Mouse (Mus musculus): ENCODE results near the gene Tomm70a. TPM values are rescaled to one million over a fixed set of nuclear protein-coding genes. Genes with fewer than 3 reads are reported as not detected.

Gene Tomm70a
- polyA plus RNA-seq, 1 experiment: 20.6 TPM

GRCm38 (mm10) chr16:57177664-57178063 is 56.2 kb downstream of the Tomm70a start:
- H3ac ChIP-seq (ENCODE audit: control insufficient read depth, insufficient read length): no peak overlapping the region
- H3K4me3 ChIP-seq: no peak overlapping the region
- TF ChIP-seq POLR2A (IDR thresholded peaks at IDR 0.05; ENCODE audit: insufficient read length, low read depth): no peak
- peaks cover 13% of the 10 kb centered on the region for H3K36me3 ChIP-seq (ENCODE audit: control insufficient read depth, insufficient read depth)
- H3K27me3 ChIP-seq (ENCODE audit: control insufficient read depth, insufficient read depth, insufficient read length): no peaks in the 10 kb centered on the region
- no peaks in the 10 kb centered on the region for H3K79me2 ChIP-seq (ENCODE audit: control insufficient read depth, insufficient read depth)
- H3K4me2 ChIP-seq (ENCODE audit: low read depth): no peak overlapping the region

- Histone ChIP-seq H3K79me2 (ENCODE audit: control insufficient read depth, insufficient read depth) (no peaks in the 10 kb centered on the region), H3K4me2 (ENCODE audit: low read depth) (no peak overlapping the region), H3K27me3 (ENCODE audit: control insufficient read depth, insufficient read depth, insufficient read length) (no peaks in the 10 kb centered on the region), H3K36me3 (ENCODE audit: control insufficient read depth, insufficient read depth) (peaks cover 12% of the 10 kb centered on the region), H3ac (ENCODE audit: control insufficient read depth, insufficient read length) (no peak overlapping the region), H3K4me3 (no peak overlapping the region)
- TF ChIP-seq SRF (IDR thresholded peaks at IDR 0.05; ENCODE audit: control insufficient read depth, insufficient read length, low read depth) (no peak), TCF3 (IDR thresholded peaks at IDR 0.05; ENCODE audit: insufficient read length, low read depth) (no peak)
These were observed 59.7 kb downstream of the Tomm70a start for GRCm38 (mm10) chr16:57181180-57181579.

GRCm38 (mm10) chr16:57182037-57182436 is 60.5 kb downstream of the Tomm70a start:
- H3K79me2 ChIP-seq (ENCODE audit: control insufficient read depth, insufficient read depth): no peaks in the 10 kb centered on the region
- no peak for TF ChIP-seq USF1 (IDR thresholded peaks at IDR 0.05; ENCODE audit: low read depth)
- TF ChIP-seq TCF3 (IDR thresholded peaks at IDR 0.05; ENCODE audit: insufficient read length, low read depth): no peak
- no peak for TF ChIP-seq MYOD1 (IDR thresholded peaks at IDR 0.05; ENCODE audit: control insufficient read depth in 1 of 3, insufficient read length in 2 of 3, low read depth in 2 of 3)
- TF ChIP-seq MYOG (IDR thresholded peaks at IDR 0.05; ENCODE audit: control insufficient read depth in 1 of 3, insufficient read depth in 1 of 3, insufficient read length in 2 of 3, low read depth in 2 of 3): no peak
- no peak overlapping the region for H3ac ChIP-seq (ENCODE audit: control insufficient read depth, insufficient read length)
- no peaks in the 10 kb centered on the region for H3K27me3 ChIP-seq (ENCODE audit: control insufficient read depth, insufficient read depth, insufficient read length)
- no peak overlapping the region for H3K4me2 ChIP-seq (ENCODE audit: low read depth)
- H3K36me3 ChIP-seq (ENCODE audit: control insufficient read depth, insufficient read depth): peaks cover 12% of the 10 kb centered on the region
- no peak overlapping the region for H3K4me3 ChIP-seq

GRCm38 (mm10) chr16:57186618-57187017 is 65.1 kb downstream of the Tomm70a start:
- Histone ChIP-seq H3K36me3 (ENCODE audit: control insufficient read depth, insufficient read depth) (peaks cover 18% of the 10 kb centered on the region), H3K79me2 (ENCODE audit: control insufficient read depth, insufficient read depth) (no peaks in the 10 kb centered on the region), H3K4me3 (no peak overlapping the region), H3K4me2 (ENCODE audit: low read depth) (no peak overlapping the region), H3ac (ENCODE audit: control insufficient read depth, insufficient read length) (no peak overlapping the region), H3K27me3 (ENCODE audit: control insufficient read depth, insufficient read depth, insufficient read length) (no peaks in the 10 kb centered on the region)
- TF ChIP-seq MYOD1 (IDR thresholded peaks at IDR 0.05; ENCODE audit: control insufficient read depth in 1 of 3, insufficient read length in 2 of 3, low read depth in 2 of 3) (no peak), CEBPB (IDR thresholded peaks at IDR 0.05; ENCODE audit: insufficient read depth, poor library complexity, severe bottlenecking) (no peak), MYOG (IDR thresholded peaks at IDR 0.05; ENCODE audit: control insufficient read depth in 1 of 3, insufficient read depth in 1 of 3, insufficient read length in 2 of 3, low read depth in 2 of 3) (no peak), TCF3 (IDR thresholded peaks at IDR 0.05; ENCODE audit: insufficient read length, low read depth) (no peak), POLR2AphosphoS2 (IDR thresholded peaks at IDR 0.05; ENCODE audit: insufficient read length, low read depth) (no peak), MAX (IDR thresholded peaks at IDR 0.05; ENCODE audit: low read depth) (no peak), TCF12 (IDR thresholded peaks at IDR 0.05; ENCODE audit: insufficient read depth, poor library complexity, severe bottlenecking) (no peak), E2F4 (IDR thresholded peaks at IDR 0.05; ENCODE audit: insufficient read depth) (no peak), POLR2A (IDR thresholded peaks at IDR 0.05; ENCODE audit: insufficient read length, low read depth) (no peak)

- Histone ChIP-seq H3K27me3 (ENCODE audit: control insufficient read depth, insufficient read depth, insufficient read length) (no peaks in the 10 kb centered on the region), H3K36me3 (ENCODE audit: control insufficient read depth, insufficient read depth) (peaks cover 27% of the 10 kb centered on the region), H3K4me2 (ENCODE audit: low read depth) (no peak overlapping the region), H3K79me2 (ENCODE audit: control insufficient read depth, insufficient read depth) (no peaks in the 10 kb centered on the region), H3ac (ENCODE audit: control insufficient read depth, insufficient read length) (no peak overlapping the region), H3K4me3 (no peak overlapping the region)
- TF ChIP-seq TCF12 (IDR thresholded peaks at IDR 0.05; ENCODE audit: insufficient read depth, poor library complexity, severe bottlenecking) (no peak), USF1 (IDR thresholded peaks at IDR 0.05; ENCODE audit: low read depth) (no peak)
These were observed 68.0 kb downstream of the Tomm70a start for GRCm38 (mm10) chr16:57189493-57189892.

- Histone ChIP-seq H3K79me2 (ENCODE audit: control insufficient read depth, insufficient read depth) (no peaks in the 10 kb centered on the region), H3K27me3 (ENCODE audit: control insufficient read depth, insufficient read depth, insufficient read length) (no peaks in the 10 kb centered on the region), H3ac (ENCODE audit: control insufficient read depth, insufficient read length) (no peak overlapping the region), H3K36me3 (ENCODE audit: control insufficient read depth, insufficient read depth) (peaks cover 27% of the 10 kb centered on the region), H3K4me2 (ENCODE audit: low read depth) (no peak overlapping the region), H3K4me3 (no peak overlapping the region)
- TF ChIP-seq MAX (IDR thresholded peaks at IDR 0.05; ENCODE audit: low read depth) (no peak), TCF3 (IDR thresholded peaks at IDR 0.05; ENCODE audit: insufficient read length, low read depth) (no peak), MYOG (IDR thresholded peaks at IDR 0.05; ENCODE audit: control insufficient read depth in 1 of 3, insufficient read depth in 1 of 3, insufficient read length in 2 of 3, low read depth in 2 of 3) (no peak), REST (IDR thresholded peaks at IDR 0.05; ENCODE audit: insufficient read depth, insufficient read length) (no peak), USF1 (IDR thresholded peaks at IDR 0.05; ENCODE audit: low read depth) (no peak), POLR2A (IDR thresholded peaks at IDR 0.05; ENCODE audit: insufficient read length, low read depth) (no peak), CEBPB (IDR thresholded peaks at IDR 0.05; ENCODE audit: insufficient read depth, poor library complexity, severe bottlenecking) (no peak), TCF12 (IDR thresholded peaks at IDR 0.05; ENCODE audit: insufficient read depth, poor library complexity, severe bottlenecking) (no peak), E2F4 (IDR thresholded peaks at IDR 0.05; ENCODE audit: insufficient read depth) (no peak), POLR2AphosphoS2 (IDR thresholded peaks at IDR 0.05; ENCODE audit: insufficient read length, low read depth) (no peak), MYOD1 (IDR thresholded peaks at IDR 0.05; ENCODE audit: control insufficient read depth in 1 of 3, insufficient read length in 2 of 3, low read depth in 2 of 3) (no peak), SRF (IDR thresholded peaks at IDR 0.05; ENCODE audit: control insufficient read depth, insufficient read length, low read depth) (no peak)
These were observed 68.9 kb downstream of the Tomm70a start for GRCm38 (mm10) chr16:57190390-57190789.
